Comparison of ENCODE assay signal across 1 mouse cellular context in the genomic region with DNA sequence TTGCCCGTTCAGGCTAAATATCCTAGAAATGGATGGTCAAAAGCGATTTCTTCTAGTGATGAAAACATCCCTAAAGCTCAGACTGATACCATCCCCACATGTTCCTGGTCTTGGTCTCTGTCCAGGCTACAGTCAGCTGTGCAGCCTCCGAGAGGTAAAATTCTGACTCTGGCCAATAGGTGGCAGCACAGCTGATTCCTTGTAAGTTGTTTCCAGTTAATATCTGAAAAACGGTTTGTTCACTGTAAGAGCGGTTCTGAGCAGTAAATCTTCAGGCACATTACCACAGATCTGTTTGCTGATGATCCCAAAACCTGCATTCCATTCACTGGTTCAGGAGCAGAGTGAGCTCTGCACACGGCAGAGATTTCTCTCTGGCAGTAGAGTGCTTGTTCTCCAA. TPM values are rescaled to one million over a fixed set of nuclear protein-coding genes. Genes with fewer than 3 reads are reported as not detected.
"Had no signal": no experiment of that assay in that cellular context is flagged by ENCODE, and none has a peak within 500 bp of the region (broad histone marks: within the 10 kb centered on the region; RNA-seq: fewer than 3 reads in every experiment).

No protein-coding gene starts in this region.

RNA-seq across cellular contexts. Expression of a gene that starts 12.4 kb away (rescaled TPM):
- total RNA-seq: neutrophil, adult 5-6 weeks had no signal

RNA-seq across cellular contexts. Expression of a gene that starts 58.6 kb away (rescaled TPM):
- total RNA-seq: neutrophil, adult 5-6 weeks had no signal
